Mouse (Mus musculus): Measurements from ENCODE around the gene Myog. TPM values are rescaled to one million over a fixed set of nuclear protein-coding genes. Genes with fewer than 3 reads are reported as not detected.

Gene Myog
- total and polyA plus RNA-seq, 2 experiments from 2014 or later, result 0.11 TPM; not detected in 1

DNA sequence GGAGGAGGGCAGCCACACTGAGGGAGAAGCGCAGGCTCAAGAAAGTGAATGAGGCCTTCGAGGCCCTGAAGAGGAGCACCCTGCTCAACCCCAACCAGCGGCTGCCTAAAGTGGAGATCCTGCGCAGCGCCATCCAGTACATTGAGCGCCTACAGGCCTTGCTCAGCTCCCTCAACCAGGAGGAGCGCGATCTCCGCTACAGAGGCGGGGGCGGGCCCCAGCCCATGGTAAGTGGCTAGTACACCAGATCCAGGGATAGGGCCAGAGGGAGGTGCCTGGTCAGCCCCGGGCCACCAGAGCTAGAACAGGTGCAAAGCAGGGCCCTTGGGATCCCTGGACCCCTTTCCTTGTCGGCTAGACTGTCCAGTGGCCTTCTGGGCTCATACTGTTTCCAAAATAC is 511 bp downstream of the Myog start:
- no peak for TF ChIP-seq CTCF (IDR thresholded peaks at IDR 0.05)
- no peak overlapping the region for H3K4me3 ChIP-seq (ENCODE audit: low read depth, low read length)
- ATAC-seq (ENCODE audit: low FRiP score) (peak; percentile 34; the same call in 1 of the 2 replicates), DNase-seq (ENCODE audit: low spot score) (no peak)
- H3K4me2 ChIP-seq (ENCODE audit: low read depth, low read length, poor library complexity, severe bottlenecking), result no peak overlapping the region
- H3K9ac ChIP-seq (replicated peaks; ENCODE audit: low read length, poor library complexity, severe bottlenecking), result no peak overlapping the region
- no peak overlapping the region for H3K27ac ChIP-seq (ENCODE audit: low read depth, low read length)
- H3K27me3 ChIP-seq (ENCODE audit: insufficient read depth, low read length), result no peaks in the 10 kb centered on the region
- no peaks in the 10 kb centered on the region for H3K36me3 ChIP-seq (ENCODE audit: insufficient read depth, low read length)
- 95% methylated on average over 12 of the region's 13 CpGs for WGBS
- no peaks in the 10 kb centered on the region for H3K4me1 ChIP-seq (ENCODE audit: insufficient read depth, low read length)
- no peaks in the 10 kb centered on the region for H3K9me3 ChIP-seq (ENCODE audit: low read length)

DNA sequence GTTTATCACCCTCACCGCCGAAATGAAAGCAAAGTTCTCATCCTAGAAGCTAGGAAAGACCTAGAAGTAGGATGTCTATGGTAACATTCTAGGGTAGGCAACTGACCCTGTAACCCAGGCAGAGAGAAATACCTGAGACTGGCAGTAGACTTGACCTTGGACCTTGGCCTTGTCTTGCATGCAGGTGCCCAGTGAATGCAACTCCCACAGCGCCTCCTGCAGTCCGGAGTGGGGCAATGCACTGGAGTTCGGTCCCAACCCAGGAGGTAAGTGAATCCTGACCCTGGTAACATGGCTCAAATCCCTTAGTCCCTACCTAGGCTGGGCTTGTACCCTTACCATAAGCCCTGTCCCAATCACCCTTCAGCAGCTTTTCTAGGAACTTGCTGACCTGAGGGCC is 1.1 kb downstream of the Myog start:
- Histone ChIP-seq H3K27me3 (ENCODE audit: insufficient read depth, low read length) (no peaks in the 10 kb centered on the region), H3K27ac (ENCODE audit: low read depth, low read length) (no peak overlapping the region), H3K36me3 (ENCODE audit: insufficient read depth, low read length) (no peaks in the 10 kb centered on the region), H3K4me1 (ENCODE audit: insufficient read depth, low read length) (no peaks in the 10 kb centered on the region), H3K9ac (replicated peaks; ENCODE audit: low read length, poor library complexity, severe bottlenecking) (no peak overlapping the region), H3K9me3 (ENCODE audit: low read length) (no peaks in the 10 kb centered on the region), H3K4me2 (ENCODE audit: low read depth, low read length, poor library complexity, severe bottlenecking) (no peak overlapping the region), H3K4me3 (ENCODE audit: low read depth, low read length) (no peak overlapping the region)
- TF ChIP-seq CTCF (IDR thresholded peaks at IDR 0.05), result peak; percentile 38; the same call in 1 of the 2 replicates
- DNase-seq (ENCODE audit: low spot score), result no peak
- WGBS, result 59% methylated on average over 5 of the region's 5 CpGs
- ATAC-seq (ENCODE audit: low FRiP score), result no peak

DNA sequence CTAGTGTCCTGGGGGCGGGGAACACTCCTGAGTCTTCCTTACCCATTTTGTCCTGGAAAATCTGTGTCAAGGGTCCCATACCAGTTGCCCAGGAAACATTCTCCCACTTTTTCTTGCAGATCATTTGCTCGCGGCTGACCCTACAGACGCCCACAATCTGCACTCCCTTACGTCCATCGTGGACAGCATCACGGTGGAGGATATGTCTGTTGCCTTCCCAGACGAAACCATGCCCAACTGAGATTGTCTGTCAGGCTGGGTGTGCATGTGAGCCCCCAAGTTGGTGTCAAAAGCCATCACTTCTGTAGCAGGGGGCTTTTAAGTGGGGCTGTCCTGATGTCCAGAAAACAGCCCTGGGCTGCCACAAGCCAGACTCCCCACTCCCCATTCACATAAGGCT is 1.8 kb downstream of the Myog start:
- no peak for TF ChIP-seq CTCF (IDR thresholded peaks at IDR 0.05)
- H3K27me3 ChIP-seq (ENCODE audit: insufficient read depth, low read length), result no peaks in the 10 kb centered on the region
- H3K9ac ChIP-seq (replicated peaks; ENCODE audit: low read length, poor library complexity, severe bottlenecking), result no peak overlapping the region
- H3K9me3 ChIP-seq (ENCODE audit: low read length), result no peaks in the 10 kb centered on the region
- ATAC-seq (ENCODE audit: low FRiP score) (no peak), DNase-seq (ENCODE audit: low spot score) (no peak)
- 87% methylated on average over 8 of the region's 8 CpGs for WGBS
- no peak overlapping the region for H3K4me2 ChIP-seq (ENCODE audit: low read depth, low read length, poor library complexity, severe bottlenecking)
- H3K4me3 ChIP-seq (ENCODE audit: low read depth, low read length), result no peak overlapping the region
- no peaks in the 10 kb centered on the region for H3K36me3 ChIP-seq (ENCODE audit: insufficient read depth, low read length)
- no peaks in the 10 kb centered on the region for H3K4me1 ChIP-seq (ENCODE audit: insufficient read depth, low read length)
- H3K27ac ChIP-seq (ENCODE audit: low read depth, low read length), result no peak overlapping the region

DNA sequence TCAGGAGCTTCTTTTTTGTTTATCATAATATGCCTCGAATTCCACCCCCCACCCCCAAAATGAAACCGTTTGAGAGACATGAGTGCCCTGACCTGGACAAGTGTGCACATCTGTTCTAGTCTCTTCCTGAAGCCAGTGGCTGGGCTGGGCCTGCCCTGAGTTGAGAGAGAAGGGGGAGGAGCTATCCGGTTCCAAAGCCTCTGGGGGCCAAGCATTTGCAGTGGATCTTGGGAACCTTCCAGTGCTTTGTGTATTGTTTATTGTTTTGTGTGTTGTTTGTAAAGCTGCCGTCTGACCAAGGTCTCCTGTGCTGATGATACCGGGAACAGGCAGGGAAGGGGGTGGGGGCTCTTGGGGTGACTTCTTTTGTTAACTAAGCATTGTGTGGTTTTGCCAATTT is 2.3 kb downstream of the Myog start:
- H3K9ac ChIP-seq (replicated peaks; ENCODE audit: low read length, poor library complexity, severe bottlenecking), result no peak overlapping the region
- peak; percentile 28 for DNase-seq (ENCODE audit: low spot score)
- H3K4me2 ChIP-seq (ENCODE audit: low read depth, low read length, poor library complexity, severe bottlenecking), result no peak overlapping the region
- no peak for ATAC-seq (ENCODE audit: low FRiP score)
- TF ChIP-seq CTCF (IDR thresholded peaks at IDR 0.05), result no peak
- H3K27me3 ChIP-seq (ENCODE audit: insufficient read depth, low read length), result no peaks in the 10 kb centered on the region; the same call in 1 of the 2 replicates
- H3K4me1 ChIP-seq (ENCODE audit: insufficient read depth, low read length), result no peaks in the 10 kb centered on the region
- H3K36me3 ChIP-seq (ENCODE audit: insufficient read depth, low read length), result no peaks in the 10 kb centered on the region
- WGBS, result 31% methylated on average over 5 of the region's 5 CpGs
- H3K4me3 ChIP-seq (ENCODE audit: low read depth, low read length), result no peak overlapping the region
- H3K9me3 ChIP-seq (ENCODE audit: low read length), result no peaks in the 10 kb centered on the region
- H3K27ac ChIP-seq (ENCODE audit: low read depth, low read length), result no peak overlapping the region

DNA sequence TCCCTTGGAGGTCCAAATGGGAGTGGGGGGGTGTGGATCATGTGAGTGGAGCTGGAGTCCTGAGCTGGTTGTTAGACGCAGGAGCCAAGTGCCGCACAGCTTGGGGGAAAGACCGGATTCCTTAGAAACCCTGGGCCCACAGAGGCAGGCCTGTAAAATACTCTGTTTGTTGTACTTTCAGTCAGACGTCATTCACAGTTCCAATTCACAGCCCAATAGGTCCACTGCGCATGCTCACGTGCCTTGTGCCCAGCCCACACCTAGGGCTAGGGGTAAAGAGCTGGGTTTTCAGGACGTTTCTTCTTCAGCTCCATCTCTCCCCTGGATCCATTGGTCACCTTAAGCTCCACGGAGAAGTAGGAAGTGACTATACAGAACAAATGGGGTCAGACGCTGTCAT is 2.8 kb downstream of the Myog start:
- no peak overlapping the region for H3K9ac ChIP-seq (replicated peaks; ENCODE audit: low read length, poor library complexity, severe bottlenecking)
- 52% methylated on average over 9 of the region's 9 CpGs for WGBS
- no peaks in the 10 kb centered on the region for H3K9me3 ChIP-seq (ENCODE audit: low read length)
- no peaks in the 10 kb centered on the region; the same call in 1 of the 2 replicates for H3K27me3 ChIP-seq (ENCODE audit: insufficient read depth, low read length)
- no peak overlapping the region for H3K4me2 ChIP-seq (ENCODE audit: low read depth, low read length, poor library complexity, severe bottlenecking)
- no peak for TF ChIP-seq CTCF (IDR thresholded peaks at IDR 0.05)
- H3K36me3 ChIP-seq (ENCODE audit: insufficient read depth, low read length), result no peaks in the 10 kb centered on the region
- H3K4me1 ChIP-seq (ENCODE audit: insufficient read depth, low read length), result no peaks in the 10 kb centered on the region
- no peak for ATAC-seq (ENCODE audit: low FRiP score)
- no peak for DNase-seq (ENCODE audit: low spot score)
- no peak overlapping the region for H3K4me3 ChIP-seq (ENCODE audit: low read depth, low read length)
- no peak overlapping the region for H3K27ac ChIP-seq (ENCODE audit: low read depth, low read length)

DNA sequence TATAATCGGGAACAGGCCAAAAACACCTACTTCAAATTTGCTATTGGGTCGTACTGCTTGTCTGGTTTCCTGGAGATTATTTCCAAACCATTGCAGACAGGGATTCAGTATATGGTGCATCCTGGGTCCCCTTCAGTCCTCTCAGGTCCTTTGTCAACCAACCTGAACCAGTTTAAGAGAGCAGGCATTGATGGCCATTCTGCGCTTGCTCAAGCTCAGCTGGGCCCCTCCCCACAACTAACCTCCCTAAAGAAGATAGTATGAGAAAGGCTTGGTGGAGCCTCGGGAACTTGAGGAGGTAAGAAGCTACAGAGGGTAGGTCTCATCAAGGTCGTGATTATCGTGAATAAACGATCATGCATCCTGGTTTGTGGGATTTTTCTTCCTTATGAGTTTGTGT is 3.5 kb downstream of the Myog start:
- Histone ChIP-seq H3K9me3 (ENCODE audit: low read length) (no peaks in the 10 kb centered on the region), H3K27ac (ENCODE audit: low read depth, low read length) (no peak overlapping the region), H3K9ac (replicated peaks; ENCODE audit: low read length, poor library complexity, severe bottlenecking) (no peak overlapping the region), H3K4me3 (ENCODE audit: low read depth, low read length) (no peak overlapping the region), H3K4me2 (ENCODE audit: low read depth, low read length, poor library complexity, severe bottlenecking) (no peak overlapping the region), H3K36me3 (ENCODE audit: insufficient read depth, low read length) (peaks cover 5% of the 10 kb centered on the region; the same call in 1 of the 2 replicates), H3K4me1 (ENCODE audit: insufficient read depth, low read length) (no peaks in the 10 kb centered on the region), H3K27me3 (ENCODE audit: insufficient read depth, low read length) (no peaks in the 10 kb centered on the region; the same call in 1 of the 2 replicates)
- WGBS, result 91% methylated on average over 7 of the region's 7 CpGs
- no peak for TF ChIP-seq CTCF (IDR thresholded peaks at IDR 0.05)
- DNase-seq (ENCODE audit: low spot score) (no peak), ATAC-seq (ENCODE audit: low FRiP score) (no peak)
